Comparison of ENCODE assay signal across 23 mouse cellular contexts in the genomic region with DNA sequence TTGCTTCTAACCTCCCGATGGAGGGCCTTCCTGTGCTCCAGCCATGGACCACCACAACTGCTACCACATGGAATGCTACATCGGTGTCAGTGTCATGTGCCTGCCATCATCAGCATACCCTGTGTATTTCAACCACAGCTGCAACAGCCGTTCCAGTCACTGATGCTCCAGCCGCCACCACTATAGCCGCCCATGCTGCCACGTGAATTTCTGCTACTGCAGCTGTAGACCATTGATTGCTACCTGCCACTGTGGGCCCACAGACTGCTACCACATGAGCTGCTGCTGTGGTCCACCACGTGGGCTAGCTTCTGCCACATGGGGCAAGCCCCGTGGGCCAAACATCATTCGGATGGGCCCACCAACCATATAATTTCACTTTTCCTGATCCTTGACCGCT. TPM values are rescaled to one million over a fixed set of nuclear protein-coding genes. Genes with fewer than 3 reads are reported as not detected.
DNase-seq lines count a peak whose midpoint lies in the region; ATAC-seq and TF ChIP-seq lines count a peak whose summit lies in the region.
"Had no signal": no experiment of that assay in that cellular context is flagged by ENCODE, and none has a peak within 500 bp of the region (broad histone marks: within the 10 kb centered on the region; RNA-seq: fewer than 3 reads in every experiment).

No protein-coding gene starts in this region.

- H3K27ac ChIP-seq in heart, embryonic 10.5 days = no peak overlapping the region
- no peak overlapping the region for H3K27ac ChIP-seq in heart, embryonic 12.5 days (ENCODE audit: poor library complexity, severe bottlenecking)
- no peak overlapping the region for H3K27ac ChIP-seq in stomach, postnatal 0 days (replicated peaks)
- no peak overlapping the region for H3K27ac ChIP-seq in hindbrain, embryonic 12.5 days
- H3K27ac ChIP-seq: embryonic facial prominence, embryonic 15.5 days; forebrain, embryonic 12.5 days; heart, embryonic 15.5 days; hindbrain, embryonic 10.5 days; hindbrain, embryonic 15.5 days had no signal

- H3K36me3 ChIP-seq in heart, embryonic 10.5 days = no peaks in the 10 kb centered on the region
- H3K36me3 ChIP-seq in heart, embryonic 12.5 days = no peaks in the 10 kb centered on the region
- H3K36me3 ChIP-seq in stomach, postnatal 0 days (ENCODE audit: control insufficient read depth, insufficient read depth, low read length) = no peaks in the 10 kb centered on the region
- no peaks in the 10 kb centered on the region for H3K36me3 ChIP-seq in hindbrain, embryonic 12.5 days
- H3K36me3 ChIP-seq: embryonic facial prominence, embryonic 15.5 days; forebrain, embryonic 12.5 days; G1E; heart, embryonic 15.5 days; hindbrain, embryonic 10.5 days; hindbrain, embryonic 15.5 days had no signal

- peak; percentile 67 for DNase-seq in heart, embryonic 10.5 days (ENCODE audit: low spot score)
- peak; percentile 0 for DNase-seq in CD4-positive helper T cell, adult 2 months (ENCODE audit: low read depth, low spot score)
- DNase-seq in T-cell, adult 2 months (ENCODE audit: low spot score) = peak; percentile 0
- DNase-seq in stomach, postnatal 0 days (ENCODE audit: low spot score) = peak; percentile 7
- DNase-seq: adrenal gland, postnatal 10 days; cerebellum, adult 11 months; cerebellum, adult 8-10 months; cerebellum, postnatal 14 days; embryo, embryonic 11 days; gastrocnemius, postnatal 25 days; heart, postnatal 14 days had no signal

- no peak for TF ChIP-seq EP300 in stomach, postnatal 0 days (optimal IDR thresholded peaks at IDR 0.05)

- TF ChIP-seq CTCF in stomach, postnatal 0 days (IDR thresholded peaks at IDR 0.05; ENCODE audit: low read depth) = no peak

- peaks cover 4% of the 10 kb centered on the region for H3K4me1 ChIP-seq in heart, embryonic 10.5 days
- peaks cover 8% of the 10 kb centered on the region for H3K4me1 ChIP-seq in heart, embryonic 12.5 days (replicated peaks)
- H3K4me1 ChIP-seq in stomach, postnatal 0 days (replicated peaks; ENCODE audit: control insufficient read depth, insufficient read depth) = no peaks in the 10 kb centered on the region
- H3K4me1 ChIP-seq in hindbrain, embryonic 12.5 days = no peaks in the 10 kb centered on the region
- H3K4me1 ChIP-seq: embryonic facial prominence, embryonic 15.5 days; forebrain, embryonic 12.5 days; heart, embryonic 15.5 days; hindbrain, embryonic 10.5 days; hindbrain, embryonic 15.5 days had no signal

- no peak overlapping the region for H3K9ac ChIP-seq in heart, embryonic 12.5 days
- H3K9ac ChIP-seq in stomach, postnatal 0 days (ENCODE audit: low read length) = no peak overlapping the region
- H3K9ac ChIP-seq in hindbrain, embryonic 12.5 days = no peak overlapping the region
- H3K9ac ChIP-seq: embryonic facial prominence, embryonic 15.5 days; forebrain, embryonic 12.5 days; heart, embryonic 15.5 days; hindbrain, embryonic 15.5 days had no signal

- 0 out of 2 replicates have a peak, but pooled peaks cover 2% of the 10 kb centered on the region for H3K9me3 ChIP-seq in heart, embryonic 10.5 days
- peaks cover 10% of the 10 kb centered on the region; the same call in 1 of the 2 replicates for H3K9me3 ChIP-seq in heart, embryonic 12.5 days (replicated peaks)
- H3K9me3 ChIP-seq in stomach, postnatal 0 days (ENCODE audit: control insufficient read depth, low read length) = no peaks in the 10 kb centered on the region
- H3K9me3 ChIP-seq in hindbrain, embryonic 12.5 days (replicated peaks) = no peaks in the 10 kb centered on the region
- H3K9me3 ChIP-seq: embryonic facial prominence, embryonic 15.5 days; forebrain, embryonic 12.5 days; heart, embryonic 15.5 days; hindbrain, embryonic 10.5 days; hindbrain, embryonic 15.5 days had no signal

- no peak for ATAC-seq in heart, embryonic 12.5 days (ENCODE audit: insufficient number of reproducible peaks, low FRiP score)
- ATAC-seq in stomach, postnatal 0 days (ENCODE audit: low FRiP score, low TSS enrichment) = no peak
- ATAC-seq in hindbrain, embryonic 12.5 days (ENCODE audit: low FRiP score) = no peak
- ATAC-seq: CD4-positive, CD25-positive, alpha-beta regulatory T cell, adult 4 months; forebrain, embryonic 16.5 days had no signal

- no peak overlapping the region for H3K4me2 ChIP-seq in heart, embryonic 12.5 days
- H3K4me2 ChIP-seq in stomach, postnatal 0 days (replicated peaks; ENCODE audit: low read depth) = no peak overlapping the region
- no peak overlapping the region for H3K4me2 ChIP-seq in hindbrain, embryonic 12.5 days (replicated peaks)
- H3K4me2 ChIP-seq: embryonic facial prominence, embryonic 15.5 days; forebrain, embryonic 12.5 days; heart, embryonic 15.5 days; hindbrain, embryonic 15.5 days had no signal

- no peaks in the 10 kb centered on the region for H3K27me3 ChIP-seq in heart, embryonic 10.5 days (ENCODE audit: insufficient read depth, poor library complexity, severe bottlenecking)
- no peaks in the 10 kb centered on the region for H3K27me3 ChIP-seq in heart, embryonic 12.5 days (replicated peaks)
- H3K27me3 ChIP-seq in stomach, postnatal 0 days (ENCODE audit: control insufficient read depth, insufficient read depth, low read length) = no peaks in the 10 kb centered on the region
- no peaks in the 10 kb centered on the region for H3K27me3 ChIP-seq in hindbrain, embryonic 12.5 days
- H3K27me3 ChIP-seq: embryonic facial prominence, embryonic 15.5 days; forebrain, embryonic 12.5 days; heart, embryonic 15.5 days; hindbrain, embryonic 15.5 days had no signal

- no peak overlapping the region for H3K4me3 ChIP-seq in heart, embryonic 10.5 days
- H3K4me3 ChIP-seq in heart, embryonic 12.5 days = no peak overlapping the region
- H3K4me3 ChIP-seq in stomach, postnatal 0 days (ENCODE audit: low read depth, low read length) = no peak overlapping the region
- no peak overlapping the region for H3K4me3 ChIP-seq in hindbrain, embryonic 12.5 days
- H3K4me3 ChIP-seq: embryonic facial prominence, embryonic 15.5 days; erythroblast, embryonic 14.5 days; forebrain, embryonic 12.5 days; heart, embryonic 15.5 days; hindbrain, embryonic 10.5 days; hindbrain, embryonic 15.5 days had no signal

- 86% methylated on average over 10 of the region's 10 CpGs for WGBS in heart, embryonic 10.5 days
- WGBS in heart, embryonic 12.5 days = 82% methylated on average over 10 of the region's 10 CpGs
- 89% methylated on average over 10 of the region's 10 CpGs for WGBS in stomach, postnatal 0 days
- WGBS in hindbrain, embryonic 12.5 days = 94% methylated on average over 10 of the region's 10 CpGs

RNA-seq across cellular contexts. Expression of a gene that starts 19.8 kb away (rescaled TPM):
- polyA plus RNA-seq in heart, embryonic 10.5 days (2016; fragmentation: Nextera tagmentation; extraction: Ambion mirVana) = 1.3 and 1.5 TPM in 2 replicates
- 2.6 and 3.4 TPM in 2 replicates for polyA plus RNA-seq in heart, embryonic 12.5 days (2016; fragmentation: Nextera tagmentation; extraction: Ambion mirVana)
- 22.1 and 23.1 TPM in 2 replicates for polyA plus RNA-seq in stomach, postnatal 0 days (2015; fragmentation: Nextera tagmentation; extraction: Ambion mirVana)
- 1.7 and 2.4 TPM in 2 replicates for polyA plus RNA-seq in hindbrain, embryonic 12.5 days (2016; fragmentation: Nextera tagmentation; extraction: Ambion mirVana)
- polyA plus RNA-seq: erythroblast, embryonic 14.5 days had no signal

RNA-seq across cellular contexts. Expression of a gene that starts 31.9 kb away (rescaled TPM):
- polyA plus RNA-seq in heart, embryonic 10.5 days (2016; fragmentation: Nextera tagmentation; extraction: Ambion mirVana) = not detected in 2 replicates
- not detected in 2 replicates for polyA plus RNA-seq in heart, embryonic 12.5 days (2016; fragmentation: Nextera tagmentation; extraction: Ambion mirVana)
- 0.17 and 0.29 TPM in 2 replicates for polyA plus RNA-seq in stomach, postnatal 0 days (2015; fragmentation: Nextera tagmentation; extraction: Ambion mirVana)
- not detected in 2 replicates for polyA plus RNA-seq in hindbrain, embryonic 12.5 days (2016; fragmentation: Nextera tagmentation; extraction: Ambion mirVana)
- polyA plus RNA-seq: embryonic facial prominence, embryonic 11.5 days; erythroblast, embryonic 14.5 days; forebrain, embryonic 12.5 days; forebrain, embryonic 16.5 days; G1E; hindbrain, embryonic 10.5 days; hindbrain, embryonic 15.5 days had no signal

Comparison
In these comparisons a context has a peak if more than half of its experiments do, and no peak if none do; other contexts are left out.
1. DNase-seq: peak in every context shown above with its lines; median percentile 67 in heart, embryonic 10.5 days; 7 in stomach, postnatal 0 days; 0 in CD4-positive helper T cell, adult 2 months; 0 in T-cell, adult 2 months.